ENCODE assay signal across 24 mouse cellular contexts in genomic region chr10:58206639-58207404, GRCm38 (mm10). TPM values are rescaled to one million over a fixed set of nuclear protein-coding genes. Genes with fewer than 3 reads are reported as not detected.
"Had no signal": no experiment of that assay in that cellular context is flagged by ENCODE, and none has a peak within 500 bp of the region (broad histone marks: within the 10 kb centered on the region; RNA-seq: fewer than 3 reads in every experiment).

No protein-coding gene starts in this region.

- H3K4me3 ChIP-seq: limb, embryonic 13.5 days; liver, embryonic 12.5 days; liver, embryonic 15.5 days; lung, embryonic 15.5 days; midbrain, embryonic 13.5 days; neural tube, embryonic 12.5 days had no signal

- H3K9me3 ChIP-seq: liver, embryonic 12.5 days; liver, embryonic 15.5 days; lung, embryonic 15.5 days; midbrain, embryonic 13.5 days; neural tube, embryonic 12.5 days had no signal

- ATAC-seq: intestine, postnatal 0 days; midbrain, embryonic 13.5 days had no signal

- H3K9ac ChIP-seq: limb, embryonic 13.5 days; liver, embryonic 12.5 days; liver, embryonic 15.5 days; lung, embryonic 15.5 days; midbrain, embryonic 13.5 days; neural tube, embryonic 12.5 days had no signal

- H3K27me3 ChIP-seq: limb, embryonic 13.5 days; liver, embryonic 12.5 days; liver, embryonic 15.5 days; lung, embryonic 15.5 days; midbrain, embryonic 13.5 days; neural tube, embryonic 12.5 days had no signal

- DNase-seq: kidney, adult 8-10 months; kidney, postnatal 14 days; kidney, postnatal 4 days; left cerebral cortex, postnatal 4 days; liver; lung, adult 18-20 months; lung, postnatal 10 days; retina, postnatal 1 day; right cerebral cortex, postnatal 25 days; spleen, adult 18-20 months; thymus, adult 18-20 months; thymus, postnatal 36 days had no signal

- H3K27ac ChIP-seq: limb, embryonic 13.5 days; liver, embryonic 12.5 days; liver, embryonic 15.5 days; lung, embryonic 15.5 days; macrophage; midbrain, embryonic 13.5 days; neural tube, embryonic 12.5 days had no signal

- H3K4me1 ChIP-seq: limb, embryonic 13.5 days; liver, embryonic 12.5 days; liver, embryonic 15.5 days; lung, embryonic 15.5 days; midbrain, embryonic 13.5 days; neural tube, embryonic 12.5 days had no signal

- H3K4me2 ChIP-seq: limb, embryonic 13.5 days; liver, embryonic 12.5 days; liver, embryonic 15.5 days; lung, embryonic 15.5 days; midbrain, embryonic 13.5 days; neural tube, embryonic 12.5 days had no signal

- H3K36me3 ChIP-seq: limb, embryonic 13.5 days; liver, embryonic 12.5 days; liver, embryonic 15.5 days; lung, embryonic 15.5 days; midbrain, embryonic 13.5 days; neural tube, embryonic 12.5 days had no signal

RNA-seq across cellular contexts. Expression of gene AW822073, which starts 17.9 kb away (rescaled TPM):
- polyA plus RNA-seq: intestine, postnatal 0 days; kidney, embryonic 16.5 days; limb, embryonic 13.5 days; liver, embryonic 12.5 days; liver, embryonic 15.5 days; lung, embryonic 15.5 days; macrophage; midbrain, embryonic 13.5 days; midbrain, postnatal 0 days; neural tube, embryonic 12.5 days; stomach, embryonic 16.5 days; urinary bladder, adult 2 months had no signal

RNA-seq across cellular contexts. Expression of gene Duxf3, which starts 25.7 kb away (rescaled TPM):
- polyA plus RNA-seq: intestine, postnatal 0 days; kidney, embryonic 16.5 days; limb, embryonic 13.5 days; liver, embryonic 12.5 days; liver, embryonic 15.5 days; lung, embryonic 15.5 days; macrophage; midbrain, embryonic 13.5 days; midbrain, postnatal 0 days; neural tube, embryonic 12.5 days; stomach, embryonic 16.5 days; urinary bladder, adult 2 months had no signal

RNA-seq across cellular contexts. Expression of gene Gm4981, which starts 29.7 kb away (rescaled TPM):
- polyA plus RNA-seq: intestine, postnatal 0 days; kidney, embryonic 16.5 days; limb, embryonic 13.5 days; liver, embryonic 12.5 days; liver, embryonic 15.5 days; lung, embryonic 15.5 days; macrophage; midbrain, embryonic 13.5 days; midbrain, postnatal 0 days; neural tube, embryonic 12.5 days; stomach, embryonic 16.5 days; urinary bladder, adult 2 months had no signal
